Mouse (Mus musculus): ENCODE measurements around the gene Dpy19l3. TPM values are rescaled to one million over a fixed set of nuclear protein-coding genes. Genes with fewer than 3 reads are reported as not detected.
A peak's percentile ranks its signal among the peaks of the same experiment; 100 is the strongest.

Dpy19l3 gene
- 26.5 and 34.2 TPM in 2 replicates for polyA plus RNA-seq (2014; fragmentation: Nextera tagmentation; extraction: Ambion mirVana)

- Histone ChIP-seq H3K27ac (ENCODE audit: low read depth, low read length) (0 out of 2 replicates have a peak within 1 kb of the TSS, but pooled peaks have one; percentile 10), H3K4me2 (ENCODE audit: low read depth) (peak within 1 kb of the TSS; percentile 97), H3K36me3 (ENCODE audit: control insufficient read depth, insufficient read depth, low read length) (no peaks in the 10 kb centered on the region), H3K4me1 (ENCODE audit: control insufficient read depth, insufficient read depth, low read length) (no peaks in the 10 kb centered on the region), H3K4me3 (ENCODE audit: low read depth, low read length) (peak within 1 kb of the TSS; percentile 85), H3K9me3 (ENCODE audit: control insufficient read depth, low read length) (no peaks in the 10 kb centered on the region), H3K27me3 (ENCODE audit: control insufficient read depth, insufficient read depth, low read length) (no peaks in the 10 kb centered on the region), H3K9ac (ENCODE audit: low read length) (peak within 1 kb of the TSS; percentile 74)
- 1% methylated on average over 55 of the region's 70 CpGs for WGBS
- peak; percentile 92 for DNase-seq (ENCODE audit: low spot score)
- peak; percentile 98 for ATAC-seq (ENCODE audit: insufficient read depth, low FRiP score, low TSS enrichment)
These were observed at the start of gene Dpy19l3 for GRCm38 (mm10) chr7:35754033-35754885. Gene Dpy19l3, minus strand, starts transcription at chr7:35754454.

DNA sequence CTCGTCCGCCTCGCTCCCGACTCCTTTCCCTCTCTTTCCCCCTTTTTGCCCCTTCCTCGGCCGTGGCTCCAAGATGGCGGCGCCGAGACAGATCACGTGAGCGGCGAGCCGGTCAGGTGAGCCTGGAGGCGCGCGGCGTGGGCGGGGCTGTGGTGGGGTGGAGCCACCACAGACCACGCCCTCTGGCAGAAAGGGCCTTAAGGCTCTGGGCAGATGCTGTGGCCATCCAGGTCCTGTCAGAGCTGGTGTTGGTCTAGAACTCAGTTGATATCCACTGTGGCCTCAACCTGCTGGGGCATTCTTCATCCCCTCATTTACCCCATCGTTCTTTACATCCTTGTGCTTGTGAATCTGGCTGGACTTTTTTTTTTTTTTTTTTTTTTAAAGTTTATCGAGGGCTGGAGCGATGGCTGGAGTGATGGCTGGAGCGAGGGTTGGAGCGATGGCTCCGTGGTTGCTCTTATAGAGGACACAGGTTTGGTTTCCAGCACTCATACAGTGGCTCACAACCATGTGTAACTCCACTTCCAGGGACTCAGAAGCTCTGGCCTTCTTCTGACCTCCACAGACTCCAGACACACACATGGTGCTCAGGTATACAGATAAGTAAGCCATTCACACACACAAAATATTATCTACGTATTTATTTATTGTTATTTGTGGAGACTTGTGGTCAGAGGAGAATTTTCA lies 48.8 kb upstream of the Dpy19l3 start, which contains the start of gene Zfp507:
Gene Zfp507 (minus strand): TSS at position 98 of the 690 bp plus-strand sequence.
- WGBS = 25% methylated on average over 22 of the region's 26 CpGs
- H3K27ac ChIP-seq (ENCODE audit: low read depth, low read length) = peak within 1 kb of the TSS; percentile 77
- H3K4me2 ChIP-seq (ENCODE audit: low read depth) = peak within 1 kb of the TSS; percentile 81
- H3K36me3 ChIP-seq (ENCODE audit: control insufficient read depth, insufficient read depth, low read length) = peaks cover 10% of the 10 kb centered on the region
- peak within 1 kb of the TSS; percentile 98 for H3K9ac ChIP-seq (ENCODE audit: low read length)
- H3K9me3 ChIP-seq (ENCODE audit: control insufficient read depth, low read length) = no peaks in the 10 kb centered on the region
- DNase-seq (ENCODE audit: low spot score) (peak; percentile 94), ATAC-seq (ENCODE audit: insufficient read depth, low FRiP score, low TSS enrichment) (peak; percentile 95)
- H3K4me1 ChIP-seq (ENCODE audit: control insufficient read depth, insufficient read depth, low read length) = peaks cover 5% of the 10 kb centered on the region; the same call in 1 of the 2 replicates
- no peaks in the 10 kb centered on the region for H3K27me3 ChIP-seq (ENCODE audit: control insufficient read depth, insufficient read depth, low read length)
- H3K4me3 ChIP-seq (ENCODE audit: low read depth, low read length) = peak within 1 kb of the TSS; percentile 87

DNA sequence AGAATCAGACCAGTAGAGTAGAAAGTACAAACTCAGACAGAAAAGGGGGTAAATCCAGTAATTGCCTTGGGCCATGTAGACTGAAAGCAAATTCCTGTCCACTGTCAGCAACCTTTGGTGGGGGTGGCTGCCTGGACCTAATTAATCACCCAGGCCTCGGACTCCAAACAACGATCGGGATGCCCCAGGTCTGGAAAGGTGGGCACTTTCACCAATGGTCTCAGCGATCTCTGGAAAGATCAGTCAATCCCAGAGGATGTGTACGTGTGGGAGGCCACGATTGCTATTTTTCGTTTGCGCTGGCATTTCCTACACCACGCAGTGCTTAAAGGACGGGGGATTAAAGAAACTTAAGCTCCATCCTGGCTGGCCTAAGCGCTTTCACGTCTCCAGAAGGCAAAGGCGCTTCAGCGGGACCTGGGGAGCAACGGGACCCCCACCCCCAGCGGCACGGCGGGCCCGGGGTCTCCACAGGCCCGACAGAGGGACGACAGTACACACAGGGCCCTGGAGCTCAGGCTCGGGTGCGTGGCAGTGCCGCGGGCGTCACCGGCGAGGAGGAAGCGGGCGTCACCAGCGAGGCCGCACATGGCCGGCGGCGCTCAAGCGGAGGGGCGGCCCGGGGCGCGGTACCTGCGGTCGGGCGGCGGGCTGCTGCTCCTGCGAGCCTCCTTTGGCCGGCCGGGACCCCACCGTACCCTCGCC lies 48.1 kb upstream of the Dpy19l3 start:
- Histone ChIP-seq H3K9me3 (ENCODE audit: control insufficient read depth, low read length) (no peaks in the 10 kb centered on the region), H3K4me2 (ENCODE audit: low read depth) (peak overlapping the region; percentile 81), H3K36me3 (ENCODE audit: control insufficient read depth, insufficient read depth, low read length) (peaks cover 10% of the 10 kb centered on the region), H3K27me3 (ENCODE audit: control insufficient read depth, insufficient read depth, low read length) (no peaks in the 10 kb centered on the region), H3K4me1 (ENCODE audit: control insufficient read depth, insufficient read depth, low read length) (peaks cover 5% of the 10 kb centered on the region; the same call in 1 of the 2 replicates), H3K4me3 (ENCODE audit: low read depth, low read length) (peak overlapping the region; percentile 87), H3K27ac (ENCODE audit: low read depth, low read length) (peak overlapping the region; percentile 77), H3K9ac (ENCODE audit: low read length) (peak overlapping the region; percentile 98)
- under 1% methylated on average over 39 of the region's 49 CpGs for WGBS
- DNase-seq (ENCODE audit: low spot score) (no peak), ATAC-seq (ENCODE audit: insufficient read depth, low FRiP score, low TSS enrichment) (peak; percentile 85)

DNA sequence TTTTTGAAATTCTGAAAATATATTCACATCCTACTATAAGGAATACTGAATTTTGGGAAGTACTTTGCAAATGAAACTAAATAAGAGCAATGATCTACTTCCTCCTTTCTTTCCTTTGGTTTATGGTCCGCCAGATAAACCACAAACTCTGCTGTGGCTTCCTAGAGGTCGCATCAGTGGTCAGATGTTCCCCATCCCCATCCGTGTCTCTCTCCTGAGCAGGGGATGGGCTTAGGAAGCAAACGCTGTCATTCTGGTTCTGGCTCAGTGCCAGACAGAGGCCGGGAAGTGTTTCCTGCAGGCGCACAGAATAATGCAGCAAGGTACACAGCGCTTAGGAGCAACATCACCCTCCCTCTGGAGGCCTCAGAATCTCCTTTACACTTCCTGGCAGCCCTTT lies 41.9 kb upstream of the Dpy19l3 start:
- H3K36me3 ChIP-seq (ENCODE audit: control insufficient read depth, insufficient read depth, low read length) = peaks cover 32% of the 10 kb centered on the region
- H3K9ac ChIP-seq (ENCODE audit: low read length) = no peak overlapping the region
- no peak overlapping the region for H3K27ac ChIP-seq (ENCODE audit: low read depth, low read length)
- no peaks in the 10 kb centered on the region for H3K27me3 ChIP-seq (ENCODE audit: control insufficient read depth, insufficient read depth, low read length)
- 89% methylated on average over 7 of the region's 7 CpGs for WGBS
- no peak overlapping the region for H3K4me2 ChIP-seq (ENCODE audit: low read depth)
- no peak for ATAC-seq (ENCODE audit: insufficient read depth, low FRiP score, low TSS enrichment)
- H3K4me3 ChIP-seq (ENCODE audit: low read depth, low read length) = no peak overlapping the region
- DNase-seq (ENCODE audit: low spot score) = no peak
- no peaks in the 10 kb centered on the region for H3K9me3 ChIP-seq (ENCODE audit: control insufficient read depth, low read length)
- peaks cover 3% of the 10 kb centered on the region; the same call in 1 of the 2 replicates for H3K4me1 ChIP-seq (ENCODE audit: control insufficient read depth, insufficient read depth, low read length)

DNA sequence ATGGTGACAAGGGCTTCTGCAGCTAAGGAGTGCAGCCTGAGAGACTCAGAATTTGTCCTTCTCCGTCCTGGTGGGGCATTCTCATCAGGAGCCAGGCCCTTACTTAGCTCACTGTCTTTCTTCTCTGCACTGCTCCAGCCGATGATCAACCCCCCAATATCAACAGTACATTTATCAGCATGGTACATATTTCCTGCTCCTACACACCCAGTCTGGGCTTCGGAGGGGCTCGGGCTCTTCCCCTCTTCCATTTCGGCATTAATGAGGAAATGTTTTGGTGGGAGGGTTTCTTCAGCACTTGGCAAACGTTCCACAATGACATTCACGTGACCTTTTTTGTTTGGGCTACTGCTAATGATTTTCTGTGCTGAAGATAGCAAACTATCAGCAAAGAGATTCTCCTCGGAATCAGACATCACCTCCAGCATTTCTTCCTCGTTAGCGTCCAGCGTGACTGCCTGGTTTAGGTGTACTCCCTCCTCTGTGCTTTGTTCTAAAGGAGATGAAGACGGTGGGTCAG lies 40.0 kb upstream of the Dpy19l3 start:
- Histone ChIP-seq H3K27me3 (ENCODE audit: control insufficient read depth, insufficient read depth, low read length) (no peaks in the 10 kb centered on the region), H3K36me3 (ENCODE audit: control insufficient read depth, insufficient read depth, low read length) (peaks cover 25% of the 10 kb centered on the region), H3K9me3 (ENCODE audit: control insufficient read depth, low read length) (no peaks in the 10 kb centered on the region), H3K4me3 (ENCODE audit: low read depth, low read length) (no peak overlapping the region), H3K4me1 (ENCODE audit: control insufficient read depth, insufficient read depth, low read length) (peaks cover 5% of the 10 kb centered on the region; the same call in 1 of the 2 replicates), H3K4me2 (ENCODE audit: low read depth) (no peak overlapping the region), H3K9ac (ENCODE audit: low read length) (no peak overlapping the region), H3K27ac (ENCODE audit: low read depth, low read length) (no peak overlapping the region)
- 94% methylated on average over 12 of the region's 12 CpGs for WGBS
- ATAC-seq (ENCODE audit: insufficient read depth, low FRiP score, low TSS enrichment) (no peak), DNase-seq (ENCODE audit: low spot score) (no peak)

DNA sequence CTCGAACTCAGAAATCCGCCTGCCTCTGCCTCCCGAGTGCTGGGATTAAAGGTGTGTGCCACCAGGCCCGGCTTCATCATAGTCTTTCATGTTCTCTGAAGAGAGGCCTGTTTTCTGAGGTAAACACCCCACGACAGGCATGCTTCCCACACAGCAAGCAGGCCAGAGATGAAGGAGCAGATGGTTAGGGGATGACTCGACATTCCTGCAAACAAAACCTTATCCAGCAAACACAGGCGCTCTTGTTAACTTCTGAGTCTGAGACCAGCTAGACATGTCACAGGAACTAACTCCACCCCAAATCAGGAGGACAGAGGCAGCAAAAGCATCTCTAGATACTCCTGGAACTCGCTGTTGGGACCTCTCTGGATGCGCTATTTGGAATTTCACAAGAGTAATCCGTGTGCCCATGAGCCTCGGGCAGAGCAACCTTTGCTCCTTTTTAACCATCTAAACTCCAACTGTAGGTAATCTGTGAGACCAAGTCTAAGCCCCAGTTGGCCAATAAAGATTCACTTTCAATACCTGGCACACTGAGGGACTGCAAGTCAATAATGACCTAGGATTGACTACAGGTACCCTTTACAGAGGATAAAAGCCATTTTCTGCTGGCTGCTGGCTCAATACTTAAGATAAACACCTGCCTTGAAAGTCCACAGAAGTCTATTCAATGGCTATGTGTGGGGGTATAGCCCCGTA lies 38.0 kb upstream of the Dpy19l3 start:
- no peaks in the 10 kb centered on the region for H3K9me3 ChIP-seq (ENCODE audit: control insufficient read depth, low read length)
- H3K4me2 ChIP-seq (ENCODE audit: low read depth) = no peak overlapping the region
- H3K36me3 ChIP-seq (ENCODE audit: control insufficient read depth, insufficient read depth, low read length) = peaks cover 25% of the 10 kb centered on the region
- H3K27ac ChIP-seq (ENCODE audit: low read depth, low read length) = no peak overlapping the region
- no peak for ATAC-seq (ENCODE audit: insufficient read depth, low FRiP score, low TSS enrichment)
- peaks cover 5% of the 10 kb centered on the region; the same call in 1 of the 2 replicates for H3K4me1 ChIP-seq (ENCODE audit: control insufficient read depth, insufficient read depth, low read length)
- H3K9ac ChIP-seq (ENCODE audit: low read length) = no peak overlapping the region
- H3K27me3 ChIP-seq (ENCODE audit: control insufficient read depth, insufficient read depth, low read length) = no peaks in the 10 kb centered on the region
- WGBS = 87% methylated on average over 12 of the region's 12 CpGs
- DNase-seq (ENCODE audit: low spot score) = no peak
- no peak overlapping the region for H3K4me3 ChIP-seq (ENCODE audit: low read depth, low read length)

DNA sequence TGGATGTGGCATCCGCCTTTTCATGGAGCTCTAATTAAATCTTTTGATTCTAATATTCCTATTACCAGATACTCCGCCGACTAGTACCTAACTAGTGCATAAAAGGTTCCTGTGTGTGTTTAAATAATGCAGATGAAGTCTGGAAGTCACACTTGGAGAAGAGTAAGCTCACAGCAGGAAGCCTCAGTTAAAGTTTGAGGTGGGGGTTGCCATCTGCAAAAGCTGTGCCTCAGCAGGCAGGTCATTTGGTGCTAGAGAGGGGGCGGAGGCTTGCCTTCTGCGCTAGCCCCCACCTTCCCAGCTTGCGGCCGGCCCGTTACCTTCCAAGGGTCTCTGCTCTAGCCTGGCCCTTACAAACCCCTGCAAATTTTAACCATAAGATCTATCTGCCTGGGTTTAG lies 36.7 kb upstream of the Dpy19l3 start:
- ATAC-seq (ENCODE audit: insufficient read depth, low FRiP score, low TSS enrichment) (no peak), DNase-seq (ENCODE audit: low spot score) (no peak)
- 37% methylated on average over 8 of the region's 8 CpGs for WGBS
- Histone ChIP-seq H3K27ac (ENCODE audit: low read depth, low read length) (no peak overlapping the region), H3K4me2 (ENCODE audit: low read depth) (no peak overlapping the region), H3K4me3 (ENCODE audit: low read depth, low read length) (no peak overlapping the region), H3K4me1 (ENCODE audit: control insufficient read depth, insufficient read depth, low read length) (peaks cover 5% of the 10 kb centered on the region; the same call in 1 of the 2 replicates), H3K9ac (ENCODE audit: low read length) (no peak overlapping the region), H3K27me3 (ENCODE audit: control insufficient read depth, insufficient read depth, low read length) (no peaks in the 10 kb centered on the region), H3K9me3 (ENCODE audit: control insufficient read depth, low read length) (no peaks in the 10 kb centered on the region), H3K36me3 (ENCODE audit: control insufficient read depth, insufficient read depth, low read length) (peaks cover 27% of the 10 kb centered on the region)

DNA sequence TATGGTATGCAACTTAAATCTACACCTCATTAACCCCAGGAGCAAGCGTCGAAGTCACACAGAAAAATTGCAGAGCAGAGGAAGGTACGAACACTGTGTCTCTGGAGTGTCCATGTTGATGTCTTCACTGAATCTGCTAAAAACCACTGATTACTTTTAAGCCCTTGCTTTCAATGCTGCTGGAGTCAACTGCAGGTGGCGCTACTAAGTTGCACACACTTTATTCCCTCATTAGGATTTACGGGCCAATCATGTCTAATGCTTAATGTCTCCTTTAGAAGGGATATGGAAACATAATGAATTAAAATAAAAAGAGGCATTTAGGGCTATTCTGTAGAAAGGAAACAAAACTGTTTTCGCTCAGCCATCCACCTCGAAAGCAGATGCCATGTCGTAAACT lies 35.9 kb upstream of the Dpy19l3 start:
- ATAC-seq (ENCODE audit: insufficient read depth, low FRiP score, low TSS enrichment) = no peak
- 49% methylated on average over 8 of the region's 8 CpGs for WGBS
- H3K36me3 ChIP-seq (ENCODE audit: control insufficient read depth, insufficient read depth, low read length) = peaks cover 30% of the 10 kb centered on the region

More for the DNA sequence above, 35.9 kb upstream of the Dpy19l3 start:
- Histone ChIP-seq H3K4me3 (ENCODE audit: low read depth, low read length) (no peak overlapping the region), H3K27ac (ENCODE audit: low read depth, low read length) (no peak overlapping the region), H3K4me1 (ENCODE audit: control insufficient read depth, insufficient read depth, low read length) (peaks cover 5% of the 10 kb centered on the region; the same call in 1 of the 2 replicates), H3K27me3 (ENCODE audit: control insufficient read depth, insufficient read depth, low read length) (no peaks in the 10 kb centered on the region), H3K9me3 (ENCODE audit: control insufficient read depth, low read length) (no peaks in the 10 kb centered on the region), H3K4me2 (ENCODE audit: low read depth) (no peak overlapping the region), H3K9ac (ENCODE audit: low read length) (no peak overlapping the region)
- DNase-seq (ENCODE audit: low spot score) = peak; percentile 19

Data from neural tube, embryonic 11.5 days (tissue).